Mouse (Mus musculus): Measurements from ENCODE around the gene Tenm4. TPM values are rescaled to one million over a fixed set of nuclear protein-coding genes. Genes with fewer than 3 reads are reported as not detected.

The Tenm4 gene
- polyA plus RNA-seq, 1 experiment from 2014 or later = 7.3 TPM

DNA sequence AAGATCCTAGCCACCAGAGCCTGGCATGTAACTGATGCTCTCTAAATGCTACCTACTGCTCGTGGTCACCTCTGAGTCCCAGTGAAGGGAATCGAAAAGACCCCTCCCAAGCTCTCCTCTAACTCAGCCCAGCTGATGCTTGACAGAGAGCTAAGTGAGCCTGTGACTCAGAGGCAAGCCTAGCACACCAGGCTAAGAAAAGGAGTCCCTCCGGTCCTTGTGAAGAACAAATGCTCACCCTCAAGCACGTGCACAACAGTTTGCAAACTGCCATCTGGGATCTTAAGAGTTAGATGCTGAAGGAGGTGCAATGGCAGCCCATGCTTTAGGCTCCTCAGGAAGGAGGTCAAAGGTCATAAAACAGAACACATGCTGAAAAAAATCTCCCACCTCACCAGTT lies 380.8 kb downstream of the Tenm4 start:
- WGBS = 55% methylated on average over 4 of the region's 4 CpGs
- no peak overlapping the region for H3K27ac ChIP-seq (ENCODE audit: low read depth, low read length)
- no peak for DNase-seq (ENCODE audit: low spot score)
- no peaks in the 10 kb centered on the region for H3K9me3 ChIP-seq (ENCODE audit: control insufficient read depth, low read length)
- H3K4me1 ChIP-seq (replicated peaks; ENCODE audit: control insufficient read depth, insufficient read depth, low read length) = no peaks in the 10 kb centered on the region
- no peak for ATAC-seq (replicated peaks; ENCODE audit: low FRiP score)
- no peak overlapping the region for H3K9ac ChIP-seq (ENCODE audit: low read depth, low read length)
- H3K4me3 ChIP-seq (ENCODE audit: low read depth, low read length) = no peak overlapping the region
- H3K4me2 ChIP-seq = no peak overlapping the region
- no peaks in the 10 kb centered on the region for H3K36me3 ChIP-seq (ENCODE audit: control insufficient read depth, insufficient read depth, low read length)
- no peaks in the 10 kb centered on the region for H3K27me3 ChIP-seq (replicated peaks; ENCODE audit: control insufficient read depth, insufficient read depth, low read length)

DNA sequence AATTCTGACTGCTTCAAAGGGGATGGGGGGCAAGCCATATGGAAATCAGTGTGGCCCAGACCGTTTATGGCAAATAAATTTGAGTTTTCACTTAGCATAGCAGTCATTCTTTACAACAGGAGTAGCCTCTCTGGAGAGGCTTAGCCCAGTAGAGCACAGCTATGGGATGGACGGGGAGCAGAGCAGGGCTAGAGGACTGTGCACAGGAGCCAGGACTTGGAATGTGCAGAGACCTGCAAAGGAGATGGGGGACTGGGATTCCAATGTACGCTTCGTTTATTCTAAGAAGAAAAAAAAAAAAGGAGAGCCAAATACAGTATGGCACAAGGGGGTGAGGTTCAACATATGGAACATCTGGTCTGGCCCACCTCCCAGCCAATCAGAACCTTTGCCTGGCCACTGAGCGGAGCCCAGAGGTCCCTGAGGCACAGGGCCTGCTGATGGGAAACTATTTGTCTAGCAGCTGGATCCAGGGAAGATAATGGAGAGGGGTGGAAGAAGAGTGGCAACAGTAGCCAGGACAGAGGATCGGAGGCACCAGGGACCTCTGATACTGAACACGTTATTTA lies 381.3 kb downstream of the Tenm4 start:
- 67% methylated on average over 7 of the region's 7 CpGs for WGBS
- H3K4me3 ChIP-seq (ENCODE audit: low read depth, low read length) = no peak overlapping the region
- no peak overlapping the region for H3K27ac ChIP-seq (ENCODE audit: low read depth, low read length)
- DNase-seq (ENCODE audit: low spot score) (no peak), ATAC-seq (replicated peaks; ENCODE audit: low FRiP score) (no peak)
- no peaks in the 10 kb centered on the region for H3K4me1 ChIP-seq (replicated peaks; ENCODE audit: control insufficient read depth, insufficient read depth, low read length)
- no peaks in the 10 kb centered on the region for H3K27me3 ChIP-seq (replicated peaks; ENCODE audit: control insufficient read depth, insufficient read depth, low read length)
- no peaks in the 10 kb centered on the region for H3K9me3 ChIP-seq (ENCODE audit: control insufficient read depth, low read length)
- H3K4me2 ChIP-seq = no peak overlapping the region
- no peaks in the 10 kb centered on the region for H3K36me3 ChIP-seq (ENCODE audit: control insufficient read depth, insufficient read depth, low read length)
- no peak overlapping the region for H3K9ac ChIP-seq (ENCODE audit: low read depth, low read length)

- DNase-seq (ENCODE audit: low spot score) = no peak
- no peak overlapping the region for H3K4me3 ChIP-seq (ENCODE audit: low read depth, low read length)
- no peak overlapping the region for H3K4me2 ChIP-seq
- no peaks in the 10 kb centered on the region for H3K27me3 ChIP-seq (replicated peaks; ENCODE audit: control insufficient read depth, insufficient read depth, low read length)
- ATAC-seq (replicated peaks; ENCODE audit: low FRiP score) = 0 out of 2 replicates have a peak, but pooled peaks have one; percentile 10
- WGBS = 39% methylated on average over 6 of the region's 6 CpGs
- no peaks in the 10 kb centered on the region for H3K36me3 ChIP-seq (ENCODE audit: control insufficient read depth, insufficient read depth, low read length)
- no peak overlapping the region for H3K27ac ChIP-seq (ENCODE audit: low read depth, low read length)
- no peaks in the 10 kb centered on the region for H3K4me1 ChIP-seq (replicated peaks; ENCODE audit: control insufficient read depth, insufficient read depth, low read length)
- no peaks in the 10 kb centered on the region for H3K9me3 ChIP-seq (ENCODE audit: control insufficient read depth, low read length)
- no peak overlapping the region for H3K9ac ChIP-seq (ENCODE audit: low read depth, low read length)
These were observed 383.2 kb downstream of the Tenm4 start for GRCm38 (mm10) chr7:96554277-96554690.

DNA sequence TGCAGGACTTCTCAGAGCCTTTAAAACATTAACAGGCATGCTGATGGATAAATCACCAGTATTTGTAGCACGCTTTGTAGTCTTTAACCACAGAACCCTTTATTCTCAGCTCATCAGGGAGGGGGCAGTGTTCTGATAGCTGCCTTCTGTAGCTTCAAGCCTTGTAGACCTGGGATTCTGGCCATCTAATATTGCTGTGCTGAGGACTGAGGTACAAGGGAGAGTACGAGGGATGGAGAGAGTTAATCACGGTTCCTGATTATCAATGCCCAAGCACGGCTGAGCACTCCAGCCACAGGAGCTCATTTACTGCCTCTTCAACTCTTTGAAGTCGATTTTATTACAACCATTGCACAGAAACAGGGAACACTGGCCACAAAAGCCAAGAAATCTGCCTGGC lies 384.2 kb downstream of the Tenm4 start:
- no peaks in the 10 kb centered on the region for H3K9me3 ChIP-seq (ENCODE audit: control insufficient read depth, low read length)
- no peaks in the 10 kb centered on the region for H3K36me3 ChIP-seq (ENCODE audit: control insufficient read depth, insufficient read depth, low read length)
- DNase-seq (ENCODE audit: low spot score) (no peak), ATAC-seq (replicated peaks; ENCODE audit: low FRiP score) (no peak)
- no peaks in the 10 kb centered on the region for H3K4me1 ChIP-seq (replicated peaks; ENCODE audit: control insufficient read depth, insufficient read depth, low read length)
- no peak overlapping the region for H3K9ac ChIP-seq (ENCODE audit: low read depth, low read length)
- no peak overlapping the region for H3K4me2 ChIP-seq
- WGBS = 49% methylated on average over 5 of the region's 5 CpGs
- no peak overlapping the region for H3K4me3 ChIP-seq (ENCODE audit: low read depth, low read length)
- no peaks in the 10 kb centered on the region for H3K27me3 ChIP-seq (replicated peaks; ENCODE audit: control insufficient read depth, insufficient read depth, low read length)
- no peak overlapping the region for H3K27ac ChIP-seq (ENCODE audit: low read depth, low read length)

GRCm38 (mm10) chr7:96556756-96557155 lies 385.7 kb downstream of the Tenm4 start:
- DNase-seq (ENCODE audit: low spot score) = no peak
- H3K27ac ChIP-seq (ENCODE audit: low read depth, low read length) = no peak overlapping the region
- no peak overlapping the region for H3K4me3 ChIP-seq (ENCODE audit: low read depth, low read length)
- no peaks in the 10 kb centered on the region for H3K27me3 ChIP-seq (replicated peaks; ENCODE audit: control insufficient read depth, insufficient read depth, low read length)
- no peaks in the 10 kb centered on the region for H3K4me1 ChIP-seq (replicated peaks; ENCODE audit: control insufficient read depth, insufficient read depth, low read length)
- H3K4me2 ChIP-seq = no peak overlapping the region
- H3K9ac ChIP-seq (ENCODE audit: low read depth, low read length) = no peak overlapping the region
- H3K9me3 ChIP-seq (ENCODE audit: control insufficient read depth, low read length) = no peaks in the 10 kb centered on the region
- no peak for ATAC-seq (replicated peaks; ENCODE audit: low FRiP score)
- no peaks in the 10 kb centered on the region for H3K36me3 ChIP-seq (ENCODE audit: control insufficient read depth, insufficient read depth, low read length)
- 68% methylated on average over 5 of the region's 5 CpGs for WGBS

DNA sequence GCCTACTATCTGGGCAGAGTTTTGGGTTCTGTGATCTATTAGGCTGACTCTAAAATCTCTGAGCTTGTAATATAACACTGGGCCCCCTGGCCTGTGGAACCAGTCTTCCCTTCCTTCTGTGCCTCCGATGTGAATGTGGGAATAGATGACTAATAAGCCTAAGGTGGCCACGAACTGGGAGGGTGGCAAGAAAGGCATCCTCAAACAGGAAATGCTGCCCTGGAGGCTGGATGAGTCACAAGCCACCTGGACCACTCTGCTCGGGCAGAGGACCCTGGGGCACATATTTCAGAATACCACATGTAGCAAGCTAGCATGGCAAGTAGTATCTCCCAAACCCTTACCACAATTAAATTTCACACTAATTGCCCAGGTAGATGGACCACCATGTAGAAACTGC lies 391.8 kb downstream of the Tenm4 start:
- Histone ChIP-seq H3K27me3 (replicated peaks; ENCODE audit: control insufficient read depth, insufficient read depth, low read length) (no peaks in the 10 kb centered on the region; the same call in 1 of the 2 replicates), H3K9me3 (ENCODE audit: control insufficient read depth, low read length) (no peaks in the 10 kb centered on the region), H3K9ac (ENCODE audit: low read depth, low read length) (no peak overlapping the region), H3K4me2 (no peak overlapping the region), H3K36me3 (ENCODE audit: control insufficient read depth, insufficient read depth, low read length) (no peaks in the 10 kb centered on the region), H3K4me3 (ENCODE audit: low read depth, low read length) (no peak overlapping the region), H3K27ac (ENCODE audit: low read depth, low read length) (no peak overlapping the region), H3K4me1 (replicated peaks; ENCODE audit: control insufficient read depth, insufficient read depth, low read length) (no peaks in the 10 kb centered on the region)
- no peak for ATAC-seq (replicated peaks; ENCODE audit: low FRiP score)
- DNase-seq (ENCODE audit: low spot score) = no peak
- 30% methylated on average over 3 of the region's 3 CpGs for WGBS

DNA sequence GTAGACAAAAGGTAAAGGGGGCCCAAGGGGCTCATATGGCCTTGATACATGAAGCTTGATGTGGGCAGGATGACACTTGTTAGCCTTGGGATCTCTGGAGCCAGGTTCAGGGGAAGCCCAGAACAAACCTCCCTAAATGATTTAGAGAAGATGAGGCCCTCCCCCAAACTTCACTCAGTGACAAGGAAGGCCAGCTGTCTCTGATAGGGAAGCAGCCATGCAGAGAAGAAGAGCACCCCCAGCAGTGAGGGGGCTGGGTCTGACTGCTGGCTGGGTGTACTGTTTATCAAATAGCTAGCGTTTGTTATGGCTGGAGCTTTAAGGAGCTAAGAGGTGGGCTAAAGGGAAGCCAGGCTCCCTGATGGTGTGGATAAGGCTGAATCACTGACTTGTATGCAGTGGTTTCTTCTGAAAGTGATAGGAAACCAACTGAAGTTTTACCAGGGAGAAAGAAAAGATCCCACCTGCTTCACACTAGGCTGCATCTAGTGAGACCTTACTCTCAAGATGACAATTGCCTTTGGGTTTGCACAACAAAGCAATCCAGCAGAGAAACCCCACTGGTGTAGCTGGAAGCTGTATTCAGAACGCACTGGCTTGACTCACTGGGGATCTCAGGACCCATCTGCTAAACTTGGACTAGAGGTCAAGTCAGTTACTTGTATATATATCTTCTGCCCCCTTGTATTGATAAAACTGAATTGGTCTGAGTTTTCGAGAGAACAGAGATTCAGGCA lies 392.5 kb downstream of the Tenm4 start:
- H3K4me1 ChIP-seq (replicated peaks; ENCODE audit: control insufficient read depth, insufficient read depth, low read length) = no peaks in the 10 kb centered on the region
- ATAC-seq (replicated peaks; ENCODE audit: low FRiP score) (no peak), DNase-seq (ENCODE audit: low spot score) (no peak)
- H3K36me3 ChIP-seq (ENCODE audit: control insufficient read depth, insufficient read depth, low read length) = no peaks in the 10 kb centered on the region
- no peaks in the 10 kb centered on the region for H3K9me3 ChIP-seq (ENCODE audit: control insufficient read depth, low read length)
- no peak overlapping the region for H3K9ac ChIP-seq (ENCODE audit: low read depth, low read length)
- no peak overlapping the region for H3K4me3 ChIP-seq (ENCODE audit: low read depth, low read length)
- H3K4me2 ChIP-seq = no peak overlapping the region
- 33% methylated on average over 3 of the region's 3 CpGs for WGBS
- no peak overlapping the region for H3K27ac ChIP-seq (ENCODE audit: low read depth, low read length)
- no peaks in the 10 kb centered on the region; the same call in 1 of the 2 replicates for H3K27me3 ChIP-seq (replicated peaks; ENCODE audit: control insufficient read depth, insufficient read depth, low read length)

GRCm38 (mm10) chr7:96565806-96566205 lies 394.8 kb downstream of the Tenm4 start:
- H3K4me3 ChIP-seq (ENCODE audit: low read depth, low read length) = no peak overlapping the region
- no peaks in the 10 kb centered on the region for H3K9me3 ChIP-seq (ENCODE audit: control insufficient read depth, low read length)
- H3K27ac ChIP-seq (ENCODE audit: low read depth, low read length) = no peak overlapping the region
- ATAC-seq (replicated peaks; ENCODE audit: low FRiP score) = no peak
- no peak for DNase-seq (ENCODE audit: low spot score)
- H3K27me3 ChIP-seq (replicated peaks; ENCODE audit: control insufficient read depth, insufficient read depth, low read length) = no peaks in the 10 kb centered on the region; the same call in 1 of the 2 replicates
- no peaks in the 10 kb centered on the region for H3K36me3 ChIP-seq (ENCODE audit: control insufficient read depth, insufficient read depth, low read length)
- no peak overlapping the region for H3K9ac ChIP-seq (ENCODE audit: low read depth, low read length)
- 67% methylated on average over 4 of the region's 4 CpGs for WGBS
- no peaks in the 10 kb centered on the region for H3K4me1 ChIP-seq (replicated peaks; ENCODE audit: control insufficient read depth, insufficient read depth, low read length)
- H3K4me2 ChIP-seq = no peak overlapping the region

GRCm38 (mm10) chr7:96566260-96566659 lies 395.2 kb downstream of the Tenm4 start:
- Histone ChIP-seq H3K4me1 (replicated peaks; ENCODE audit: control insufficient read depth, insufficient read depth, low read length) (no peaks in the 10 kb centered on the region), H3K4me3 (ENCODE audit: low read depth, low read length) (no peak overlapping the region), H3K9ac (ENCODE audit: low read depth, low read length) (no peak overlapping the region), H3K27me3 (replicated peaks; ENCODE audit: control insufficient read depth, insufficient read depth, low read length) (no peaks in the 10 kb centered on the region; the same call in 1 of the 2 replicates), H3K27ac (ENCODE audit: low read depth, low read length) (no peak overlapping the region), H3K9me3 (ENCODE audit: control insufficient read depth, low read length) (no peaks in the 10 kb centered on the region), H3K36me3 (ENCODE audit: control insufficient read depth, insufficient read depth, low read length) (no peaks in the 10 kb centered on the region), H3K4me2 (no peak overlapping the region)
- no peak for DNase-seq (ENCODE audit: low spot score)
- 73% methylated on average over 4 of the region's 4 CpGs for WGBS
- no peak for ATAC-seq (replicated peaks; ENCODE audit: low FRiP score)

Measured in liver, embryonic 11.5 days (tissue).